Mouse (Mus musculus) kidney, adult 2 months (tissue): ENCODE data around the gene Cenpq.

Experiments used
- CTCF ChIP-seq: fragments of 200-500 bp; conservative IDR thresholded peaks from 2 replicates; pipeline ENCODE4 v1.5.1; 2011; ENCODE audit warnings: low read depth, mild to moderate bottlenecking, control low read depth, low read length, moderate library complexity, mixed read lengths; ENCODE audit not compliant: insufficient read depth, insufficient read length
- POLR2A ChIP-seq: fragments of 200-500 bp; IDR thresholded peaks from one replicate; pipeline ENCODE4 v1.6.1; 2011; ENCODE audit warnings: low read depth, low read length, control low read depth

DNA sequence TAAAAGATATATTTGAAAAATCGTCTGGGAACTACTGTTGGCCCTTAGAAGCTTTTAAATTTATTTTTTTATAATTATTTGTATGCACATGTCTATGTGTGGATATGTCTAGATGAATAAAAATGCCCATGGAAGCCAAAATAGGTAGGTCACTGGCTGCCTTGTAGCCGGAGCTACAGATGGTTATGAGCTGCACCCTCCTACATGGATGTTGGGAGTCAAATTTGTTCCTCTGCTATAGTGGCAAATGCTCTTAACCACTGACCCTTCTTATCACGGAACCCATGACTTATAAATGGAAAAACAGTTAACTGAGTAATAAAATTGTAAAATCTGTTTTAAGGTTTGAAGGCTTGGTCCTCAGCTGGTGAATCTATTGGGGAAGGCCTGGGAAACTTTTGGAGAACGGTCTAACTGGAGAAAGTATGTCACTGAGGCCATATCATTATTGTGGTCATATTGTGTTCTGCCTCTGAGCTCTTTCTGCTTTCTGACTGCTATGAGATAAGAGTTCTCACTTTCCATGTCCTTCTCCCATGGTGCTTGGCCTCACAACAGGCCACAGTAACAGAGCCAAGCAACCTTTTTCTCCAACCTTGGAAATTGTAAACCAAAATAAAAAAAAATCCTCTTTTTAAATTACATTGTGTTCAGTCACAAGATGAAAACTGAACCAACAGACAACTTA lies 46.9 kb downstream of the Cenpq start:
- TF ChIP-seq POLR2A = no peak
- no peak for TF ChIP-seq CTCF
